ENCODE assay signal across 19 mouse cellular contexts in the genomic region with DNA sequence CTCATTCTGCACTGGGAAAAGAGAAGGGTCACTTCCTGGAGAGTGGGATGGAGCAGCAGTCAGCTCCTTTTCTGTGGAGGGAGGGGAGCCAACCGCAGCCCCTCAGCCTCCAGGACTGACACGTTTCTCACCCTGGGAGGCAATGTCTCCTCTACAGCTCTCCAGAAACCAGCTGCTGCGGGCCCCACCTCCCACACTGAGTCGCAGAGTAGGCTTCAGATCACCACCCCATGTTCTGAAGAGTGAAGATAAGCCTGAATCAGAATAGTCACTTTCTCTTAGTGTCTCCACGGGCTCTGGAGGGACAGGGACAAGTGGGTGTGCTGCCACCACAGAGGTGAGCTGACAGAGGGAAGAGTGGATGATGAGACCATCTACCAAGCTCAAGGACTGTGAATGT. TPM values are rescaled to one million over a fixed set of nuclear protein-coding genes. Genes with fewer than 3 reads are reported as not detected.
DNase-seq lines count a peak whose midpoint lies in the region; ATAC-seq lines count a peak whose summit lies in the region.
"Had no signal": no experiment of that assay in that cellular context is flagged by ENCODE, and none has a peak within 500 bp of the region (broad histone marks: within the 10 kb centered on the region; RNA-seq: fewer than 3 reads in every experiment).

No protein-coding gene starts in this region.

- peaks cover 98% of the 10 kb centered on the region for H3K36me3 ChIP-seq in heart, embryonic 13.5 days
- H3K36me3 ChIP-seq in liver, embryonic 11.5 days (ENCODE audit: control insufficient read depth, insufficient read depth, low read length): no peaks in the 10 kb centered on the region
- H3K36me3 ChIP-seq in liver, embryonic 13.5 days: no peaks in the 10 kb centered on the region

- ATAC-seq in heart, embryonic 13.5 days (ENCODE audit: extremely low read depth, insufficient number of reproducible peaks, low FRiP score, low TSS enrichment): no peak; the same call in 1 of the 2 replicates
- peak; percentile 57; the same call in 1 of the 2 replicates for ATAC-seq in liver, embryonic 11.5 days (replicated peaks; ENCODE audit: low FRiP score)
- peak; percentile 63; the same call in 1 of the 2 replicates for ATAC-seq in liver, embryonic 13.5 days (ENCODE audit: low read depth)
- peak; percentile 76 for ATAC-seq in megakaryocyte-erythroid progenitor cell, adult 5-6 weeks (replicated peaks; ENCODE audit: low FRiP score, low TSS enrichment, poor library complexity, severe bottlenecking)
- ATAC-seq: forebrain, embryonic 15.5 days; intestine, embryonic 15.5 days had no signal

- DNase-seq in heart, postnatal 25 days (ENCODE audit: low spot score): no peak
- no peak for DNase-seq in liver, embryonic 11.5 days (ENCODE audit: low spot score)
- no peak for DNase-seq in liver
- peak; percentile 14 for DNase-seq in liver, embryonic 13.5 days
- no peak for DNase-seq in layer of hippocampus, adult 8-10 months (ENCODE audit: low spot score in 2 of 2)
- DNase-seq: adrenal gland, adult 8-10 months; adrenal gland, postnatal 36 days; cerebellum, adult 11-12 months; cerebellum, adult 9-10 months; cerebellum, postnatal 25 days; gastrocnemius, postnatal 10 days; kidney, adult 18-20 months had no signal

- H3K27ac ChIP-seq in heart, embryonic 13.5 days (replicated peaks): peak overlapping the region; percentile 50
- no peak overlapping the region for H3K27ac ChIP-seq in liver, embryonic 11.5 days (ENCODE audit: low read depth, low read length)
- no peak overlapping the region for H3K27ac ChIP-seq in liver, embryonic 13.5 days
- H3K27ac ChIP-seq: embryonic facial prominence, embryonic 12.5 days; forebrain, embryonic 15.5 days; hindbrain, embryonic 10.5 days; hindbrain, embryonic 14.5 days; intestine, embryonic 15.5 days had no signal

- H3K27me3 ChIP-seq in heart, embryonic 13.5 days (replicated peaks): no peaks in the 10 kb centered on the region
- H3K27me3 ChIP-seq in liver, embryonic 11.5 days (replicated peaks; ENCODE audit: control insufficient read depth, insufficient read depth, low read length): no peaks in the 10 kb centered on the region
- no peaks in the 10 kb centered on the region for H3K27me3 ChIP-seq in liver, embryonic 13.5 days
- H3K27me3 ChIP-seq: embryonic facial prominence, embryonic 12.5 days; forebrain, embryonic 15.5 days; intestine, embryonic 15.5 days had no signal

- 35% methylated on average over 5 of the region's 5 CpGs for WGBS in heart, embryonic 13.5 days
- WGBS in liver, embryonic 11.5 days: 36% methylated on average over 5 of the region's 5 CpGs
- WGBS in liver, embryonic 13.5 days (ENCODE audit: insufficient replicate concordance): 22% methylated on average over 5 of the region's 5 CpGs

- H3K4me3 ChIP-seq in heart, embryonic 13.5 days: no peak overlapping the region
- H3K4me3 ChIP-seq in liver, embryonic 11.5 days (ENCODE audit: low read depth, low read length): no peak overlapping the region
- no peak overlapping the region for H3K4me3 ChIP-seq in liver, embryonic 13.5 days (replicated peaks)
- H3K4me3 ChIP-seq: embryonic facial prominence, embryonic 12.5 days; forebrain, embryonic 15.5 days; hindbrain, embryonic 10.5 days; intestine, embryonic 15.5 days had no signal

- H3K4me1 ChIP-seq in heart, embryonic 13.5 days: peaks cover 36% of the 10 kb centered on the region
- no peaks in the 10 kb centered on the region for H3K4me1 ChIP-seq in liver, embryonic 11.5 days (replicated peaks; ENCODE audit: control insufficient read depth, insufficient read depth, low read length)
- peaks cover 14% of the 10 kb centered on the region for H3K4me1 ChIP-seq in liver, embryonic 13.5 days (replicated peaks)
- H3K4me1 ChIP-seq: embryonic facial prominence, embryonic 12.5 days; forebrain, embryonic 15.5 days; hindbrain, embryonic 10.5 days; intestine, embryonic 15.5 days had no signal

- peak overlapping the region; percentile 25; the same call in 1 of the 2 replicates for H3K9ac ChIP-seq in heart, embryonic 13.5 days
- H3K9ac ChIP-seq in liver, embryonic 11.5 days (ENCODE audit: low read depth, low read length): no peak overlapping the region
- no peak overlapping the region for H3K9ac ChIP-seq in liver, embryonic 13.5 days
- H3K9ac ChIP-seq: embryonic facial prominence, embryonic 12.5 days; forebrain, embryonic 15.5 days; hindbrain, embryonic 14.5 days; intestine, embryonic 15.5 days had no signal

- intact Hi-C loops in heart, postnatal 25 days (cut with DNase I): no loop called here

- H3K4me2 ChIP-seq in heart, embryonic 13.5 days: no peak overlapping the region
- no peak overlapping the region for H3K4me2 ChIP-seq in liver, embryonic 11.5 days
- H3K4me2 ChIP-seq in liver, embryonic 13.5 days: no peak overlapping the region
- H3K4me2 ChIP-seq: embryonic facial prominence, embryonic 12.5 days; forebrain, embryonic 15.5 days; hindbrain, embryonic 14.5 days; intestine, embryonic 15.5 days had no signal

- H3K9me3 ChIP-seq in heart, embryonic 13.5 days: no peaks in the 10 kb centered on the region
- H3K9me3 ChIP-seq in liver, embryonic 11.5 days (ENCODE audit: control insufficient read depth, low read length): no peaks in the 10 kb centered on the region
- no peaks in the 10 kb centered on the region for H3K9me3 ChIP-seq in liver, embryonic 13.5 days (replicated peaks)
- H3K9me3 ChIP-seq: embryonic facial prominence, embryonic 12.5 days; forebrain, embryonic 15.5 days; hindbrain, embryonic 10.5 days; intestine, embryonic 15.5 days had no signal

RNA-seq across cellular contexts. Expression of gene Vash2, which starts 20.3 kb away (rescaled TPM):
- 46.2 and 47.6 TPM in 2 replicates for polyA plus RNA-seq in heart, embryonic 13.5 days (2015; fragmentation: Nextera tagmentation; extraction: Ambion mirVana)
- under 1 TPM; 0.62 to 0.64 TPM for total RNA-seq in heart, postnatal 25 days (2021)
- 12.8 and 14.2 TPM in 2 replicates for polyA plus RNA-seq in liver, embryonic 11.5 days (2014; fragmentation: Nextera tagmentation; extraction: Ambion mirVana)
- 1.5 and 2.1 TPM in 2 replicates for polyA plus RNA-seq in liver, embryonic 13.5 days (2015; fragmentation: Nextera tagmentation; extraction: Ambion mirVana)
- not detected in 2 replicates for total RNA-seq in megakaryocyte-erythroid progenitor cell, adult 5-6 weeks (2014; fragmentation: Nextera tagmentation)
- total RNA-seq in megakaryocyte-erythroid progenitor cell, adult 5-6 weeks (2017): not detected in 2 replicates
- total RNA-seq in layer of hippocampus, adult 8-10 months (2022): 1 to 10 TPM; 1.2 to 2.7 (median 1.7) TPM

RNA-seq across cellular contexts. Expression of gene Angel2, which starts 33.9 kb away (rescaled TPM):
- polyA plus RNA-seq in heart, embryonic 13.5 days (2015; fragmentation: Nextera tagmentation; extraction: Ambion mirVana): 27.6 and 28.6 TPM in 2 replicates
- 10 to 100 TPM; 26.6 to 28.3 TPM for total RNA-seq in heart, postnatal 25 days (2021)
- 32.1 and 34.1 TPM in 2 replicates for polyA plus RNA-seq in liver, embryonic 11.5 days (2014; fragmentation: Nextera tagmentation; extraction: Ambion mirVana)
- 16.4 and 17.0 TPM in 2 replicates for polyA plus RNA-seq in liver, embryonic 13.5 days (2015; fragmentation: Nextera tagmentation; extraction: Ambion mirVana)
- total RNA-seq in megakaryocyte-erythroid progenitor cell, adult 5-6 weeks (2014; fragmentation: Nextera tagmentation): 36.3 and 39.8 TPM in 2 replicates
- 37.0 and 42.6 TPM in 2 replicates for total RNA-seq in megakaryocyte-erythroid progenitor cell, adult 5-6 weeks (2017)
- 10 to 100 TPM; 49.4 to 61.7 (median 58.3) TPM for total RNA-seq in layer of hippocampus, adult 8-10 months (2022)

RNA-seq across cellular contexts. Expression of gene Rps6kc1, which starts 47.3 kb away (rescaled TPM):
- polyA plus RNA-seq in heart, embryonic 13.5 days (2015; fragmentation: Nextera tagmentation; extraction: Ambion mirVana): 8.3 and 10.1 TPM in 2 replicates
- 10 to 100 TPM; 16.6 to 16.9 TPM for total RNA-seq in heart, postnatal 25 days (2021)
- 10.0 and 11.1 TPM in 2 replicates for polyA plus RNA-seq in liver, embryonic 11.5 days (2014; fragmentation: Nextera tagmentation; extraction: Ambion mirVana)
- polyA plus RNA-seq in liver, embryonic 13.5 days (2015; fragmentation: Nextera tagmentation; extraction: Ambion mirVana): 3.6 and 4.5 TPM in 2 replicates
- total RNA-seq in megakaryocyte-erythroid progenitor cell, adult 5-6 weeks (2014; fragmentation: Nextera tagmentation): 10.3 and 20.0 TPM in 2 replicates
- total RNA-seq in megakaryocyte-erythroid progenitor cell, adult 5-6 weeks (2017): 17.3 and 22.1 TPM in 2 replicates
- total RNA-seq in layer of hippocampus, adult 8-10 months (2022): 10 to 100 TPM; 80.8 to 91.0 (median 86.0) TPM
